Mouse (Mus musculus) liver, embryonic 18 days (tissue): ENCODE measurements around the gene Nagk. TPM values are rescaled to one million over a fixed set of nuclear protein-coding genes. Genes with fewer than 3 reads are reported as not detected.

Experiments used
- polyA plus RNA-seq: library from polyadenylated mRNA; depleted of rRNA; stranded (reverse); fragments of >200 nt; gene quantifications from 2 replicates; pipeline ENCODE4 v1.2.3, GENCODE M21; 2012; rRNA removed

The Nagk gene
- polyA plus RNA-seq: 8.8 and 10.3 TPM in 2 replicates

DNA sequence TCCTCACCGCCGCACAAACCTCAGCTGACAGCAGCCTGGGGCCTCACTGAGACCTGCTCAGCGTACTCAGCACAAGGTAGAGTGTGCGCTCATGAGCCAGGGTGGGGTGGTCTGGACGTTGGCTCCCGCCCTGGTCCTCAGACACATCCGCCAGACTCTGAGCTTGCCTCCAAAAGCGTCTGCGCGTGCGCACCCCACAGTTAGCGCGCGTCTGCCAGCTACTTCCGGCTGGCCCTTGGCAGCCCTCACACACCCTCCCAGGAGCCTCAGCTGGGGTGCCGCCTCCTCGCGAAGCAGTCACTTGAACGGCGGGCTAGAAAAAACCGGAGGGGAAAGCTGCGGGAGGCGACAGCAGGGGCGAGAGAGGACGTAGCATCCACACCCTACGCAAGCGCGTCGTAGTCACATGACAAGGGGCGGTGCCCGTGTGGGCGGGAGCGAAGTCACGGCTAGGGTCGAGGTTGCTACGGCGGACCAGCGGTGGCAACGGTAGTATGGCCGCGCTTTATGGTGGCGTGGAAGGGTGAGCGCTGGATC lies at the start of gene Nagk:
Gene Nagk, plus strand, starts transcription at position 223 of the 537 bp plus-strand sequence.

DNA sequence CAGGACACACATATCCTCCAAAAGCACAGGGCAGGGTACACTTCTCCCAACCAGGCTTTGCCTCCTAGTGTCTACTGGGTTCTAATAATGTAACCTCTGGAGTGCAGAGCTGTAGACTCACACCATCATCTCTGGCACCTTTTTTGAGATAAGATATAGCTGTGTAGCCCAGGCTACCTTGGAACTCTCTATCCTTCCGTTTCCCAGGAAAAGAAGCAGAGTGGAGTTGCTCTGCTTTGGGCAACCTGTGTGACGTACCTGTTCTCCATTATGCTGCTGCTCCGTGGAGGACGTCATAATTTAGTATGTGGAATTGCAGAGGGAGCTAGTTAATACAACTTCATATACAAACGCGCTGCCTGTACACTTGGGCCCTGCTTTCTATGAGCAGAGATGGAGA lies 32.4 kb upstream of the Nagk start, which contains the start of gene Ankrd53:
Gene Ankrd53, plus strand, starts transcription at position 301 of the 400 bp plus-strand sequence.

DNA sequence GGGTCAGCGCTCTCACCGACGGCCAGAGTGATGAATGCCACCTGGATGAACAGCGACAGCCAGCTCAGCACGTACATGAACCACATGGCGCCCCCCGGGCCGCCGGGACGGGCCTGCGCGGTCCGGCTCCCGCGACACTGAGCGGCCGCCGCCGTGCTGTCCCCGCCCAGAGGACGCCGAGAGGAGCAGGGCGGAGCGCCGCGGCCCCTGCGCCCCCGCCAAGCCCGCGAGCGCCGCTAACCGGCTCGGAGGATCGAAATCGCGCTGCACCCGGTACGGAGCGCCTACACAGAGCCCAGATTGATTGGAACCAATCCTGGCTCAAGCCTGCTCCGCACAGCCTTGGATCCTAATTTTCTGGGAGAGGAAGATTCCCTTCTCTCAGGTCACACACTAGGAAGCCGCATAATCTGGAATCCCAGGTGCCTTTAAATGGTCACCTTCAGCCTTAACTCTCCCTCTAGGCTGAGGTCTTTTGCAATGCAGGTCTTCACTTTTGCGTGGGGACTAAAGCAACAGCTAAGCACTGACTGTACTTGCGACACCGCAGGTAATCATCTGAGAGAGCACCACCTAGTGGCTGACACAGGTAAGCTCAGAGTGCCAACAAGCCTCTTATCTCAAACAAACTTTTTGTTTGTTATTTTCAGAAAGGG lies 19.0 kb upstream of the Nagk start, which contains the start of gene Tex261:
Gene Tex261, minus strand, starts transcription at position 176 of the 656 bp plus-strand sequence.

DNA sequence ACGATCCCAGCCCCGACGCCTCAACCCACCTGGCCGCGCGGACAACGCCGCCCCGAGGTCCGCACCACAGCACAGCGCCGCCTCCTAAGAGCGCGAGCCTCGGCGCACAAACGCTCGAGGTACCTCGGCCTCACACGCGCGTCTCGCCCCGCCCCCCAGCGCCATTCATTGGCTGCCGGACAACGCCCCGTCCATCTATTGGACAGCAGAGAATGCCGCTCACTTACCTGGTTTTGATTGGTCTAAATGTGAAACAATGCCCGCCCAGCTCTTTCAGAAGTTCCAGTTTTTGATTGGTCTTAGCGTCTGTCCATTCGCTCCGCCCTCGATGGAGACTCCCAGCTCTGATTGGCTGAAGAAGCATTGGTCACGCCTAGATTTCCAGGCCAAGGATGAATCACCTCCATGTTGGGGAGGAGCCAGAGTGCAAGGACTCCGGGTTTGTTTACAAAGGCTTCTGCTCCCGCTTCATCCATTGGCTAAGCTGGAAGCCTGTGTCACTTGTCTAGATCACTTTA lies 36.9 kb downstream of the Nagk start, which contains the start of gene Paip2b:
Gene Paip2b, minus strand, starts transcription at position 136 of the 518 bp plus-strand sequence.

Other genes starting within 250 kb of the Nagk start
- 6.4 and 7.2 TPM in 2 replicates for gene Stambp, start 222.3 kb upstream of the Nagk start, polyA plus RNA-seq
- gene Clec4f, start 138.8 kb upstream of the Nagk start, polyA plus RNA-seq: 39.7 and 74.4 TPM in 2 replicates
- gene Cd207, start 117.1 kb upstream of the Nagk start, polyA plus RNA-seq: 0.90 and 2.2 TPM in 2 replicates
- not detected in 2 replicates for gene Vax2, start 83.7 kb upstream of the Nagk start, polyA plus RNA-seq
- 0.05 TPM in 1 of 2 replicates, not detected in the other for gene Atp6v1b1, start 52.0 kb upstream of the Nagk start, polyA plus RNA-seq
- gene Ankrd53, start 32.3 kb upstream of the Nagk start, polyA plus RNA-seq: not detected in 2 replicates
- 24.8 and 26.3 TPM in 2 replicates for gene Tex261, start 19.2 kb upstream of the Nagk start, polyA plus RNA-seq
- 6.5 TPM in 2 replicates for gene Paip2b, start 36.8 kb downstream of the Nagk start, polyA plus RNA-seq
- gene Zfp638, start 72.1 kb downstream of the Nagk start, polyA plus RNA-seq: 13.5 and 14.4 TPM in 2 replicates
- gene Dysf, start 213.6 kb downstream of the Nagk start, polyA plus RNA-seq: 2.6 TPM in 2 replicates